Mouse (Mus musculus): Measurements from ENCODE around the gene Srcap. TPM values are rescaled to one million over a fixed set of nuclear protein-coding genes. Genes with fewer than 3 reads are reported as not detected.
A peak's percentile ranks its signal among the peaks of the same experiment; 100 is the strongest.

Srcap gene
- polyA plus RNA-seq, 1 experiment from 2014 or later: 38.2 TPM

GRCm38 (mm10) chr7:127587196-127587595 lies 75.4 kb downstream of the Srcap start:
- peak overlapping the region; percentile 91 for H3K4me3 ChIP-seq
- H3K27ac ChIP-seq: peak overlapping the region; percentile 70
- H3K9me3 ChIP-seq (replicated peaks): no peaks in the 10 kb centered on the region
- WGBS (ENCODE audit: insufficient replicate concordance): 64% methylated on average over 5 of the region's 5 CpGs
- no peaks in the 10 kb centered on the region for H3K27me3 ChIP-seq (replicated peaks)
- H3K9ac ChIP-seq: peak overlapping the region; percentile 73
- ATAC-seq: no peak
- peak overlapping the region; percentile 79 for H3K4me2 ChIP-seq
- peaks cover 58% of the 10 kb centered on the region for H3K36me3 ChIP-seq
- peaks cover 51% of the 10 kb centered on the region for H3K4me1 ChIP-seq

GRCm38 (mm10) chr7:127588011-127588871 lies 76.5 kb downstream of the Srcap start, which contains the start of the genes Ccdc189 and Rnf40:
TSS of gene Ccdc189 (minus strand) at chr7:127588595.
TSS of gene Rnf40 (plus strand) at chr7:127588767.
- peak within 1 kb of the TSS; percentile 91 for H3K4me3 ChIP-seq
- 1% methylated on average over 50 of the region's 50 CpGs for WGBS (ENCODE audit: insufficient replicate concordance)
- H3K36me3 ChIP-seq: peaks cover 58% of the 10 kb centered on the region
- peak within 1 kb of the TSS; percentile 90 for H3K9ac ChIP-seq
- peak; percentile 91 for ATAC-seq
- no peaks in the 10 kb centered on the region for H3K9me3 ChIP-seq (replicated peaks)
- peaks cover 51% of the 10 kb centered on the region for H3K4me1 ChIP-seq
- no peaks in the 10 kb centered on the region for H3K27me3 ChIP-seq (replicated peaks)
- peak within 1 kb of the TSS; percentile 79 for H3K4me2 ChIP-seq
- peak within 1 kb of the TSS; percentile 80 for H3K27ac ChIP-seq

- Histone ChIP-seq H3K9ac (peak overlapping the region; percentile 90), H3K36me3 (peaks cover 58% of the 10 kb centered on the region), H3K4me3 (peak overlapping the region; percentile 91), H3K4me2 (peak overlapping the region; percentile 79), H3K4me1 (peaks cover 51% of the 10 kb centered on the region), H3K9me3 (replicated peaks) (no peaks in the 10 kb centered on the region), H3K27ac (peak overlapping the region; percentile 80), H3K27me3 (replicated peaks) (no peaks in the 10 kb centered on the region)
- 3% methylated on average over 29 of the region's 29 CpGs for WGBS (ENCODE audit: insufficient replicate concordance)
- peak; percentile 30 for ATAC-seq
Measured at GRCm38 (mm10) chr7:127588901-127589300, 77.1 kb downstream of the Srcap start.

- Histone ChIP-seq H3K4me3 (peak overlapping the region; percentile 91), H3K4me1 (peaks cover 50% of the 10 kb centered on the region), H3K9ac (peak overlapping the region; percentile 90), H3K27ac (0 out of 2 replicates have a peak overlapping the region, but pooled peaks have one; percentile 80), H3K9me3 (replicated peaks) (no peaks in the 10 kb centered on the region), H3K36me3 (peaks cover 58% of the 10 kb centered on the region), H3K4me2 (peak overlapping the region; percentile 79), H3K27me3 (replicated peaks) (no peaks in the 10 kb centered on the region)
- ATAC-seq: no peak
- WGBS (ENCODE audit: insufficient replicate concordance): 90% methylated on average over 9 of the region's 9 CpGs
Measured at GRCm38 (mm10) chr7:127589637-127590036, 77.9 kb downstream of the Srcap start.

GRCm38 (mm10) chr7:127591108-127591507 lies 79.3 kb downstream of the Srcap start:
- 89% methylated on average over 10 of the region's 10 CpGs for WGBS (ENCODE audit: insufficient replicate concordance)
- no peak overlapping the region for H3K4me3 ChIP-seq
- peaks cover 67% of the 10 kb centered on the region for H3K36me3 ChIP-seq
- no peak for ATAC-seq
- H3K9me3 ChIP-seq (replicated peaks): no peaks in the 10 kb centered on the region
- no peak overlapping the region for H3K27ac ChIP-seq
- H3K4me1 ChIP-seq: peaks cover 36% of the 10 kb centered on the region
- no peak overlapping the region for H3K4me2 ChIP-seq
- no peaks in the 10 kb centered on the region for H3K27me3 ChIP-seq (replicated peaks)
- no peak overlapping the region for H3K9ac ChIP-seq

GRCm38 (mm10) chr7:127592575-127592974 lies 80.8 kb downstream of the Srcap start:
- Histone ChIP-seq H3K4me2 (no peak overlapping the region), H3K27ac (no peak overlapping the region), H3K9ac (no peak overlapping the region), H3K36me3 (peaks cover 82% of the 10 kb centered on the region), H3K9me3 (replicated peaks) (no peaks in the 10 kb centered on the region), H3K4me1 (peaks cover 21% of the 10 kb centered on the region), H3K27me3 (replicated peaks) (no peaks in the 10 kb centered on the region), H3K4me3 (no peak overlapping the region)
- 85% methylated on average over 14 of the region's 14 CpGs for WGBS (ENCODE audit: insufficient replicate concordance)
- ATAC-seq: no peak

GRCm38 (mm10) chr7:127596747-127597146 lies 85.0 kb downstream of the Srcap start:
- H3K9ac ChIP-seq: no peak overlapping the region
- no peak overlapping the region for H3K27ac ChIP-seq
- 0 out of 2 replicates have a peak, but pooled peaks cover 2% of the 10 kb centered on the region for H3K4me1 ChIP-seq
- peaks cover 100% of the 10 kb centered on the region for H3K36me3 ChIP-seq
- H3K4me3 ChIP-seq: no peak overlapping the region
- no peak overlapping the region for H3K4me2 ChIP-seq
- H3K27me3 ChIP-seq (replicated peaks): no peaks in the 10 kb centered on the region
- no peak for ATAC-seq
- 92% methylated on average over 17 of the region's 17 CpGs for WGBS (ENCODE audit: insufficient replicate concordance)
- H3K9me3 ChIP-seq (replicated peaks): no peaks in the 10 kb centered on the region

- Histone ChIP-seq H3K4me2 (no peak overlapping the region), H3K9me3 (replicated peaks) (no peaks in the 10 kb centered on the region), H3K27ac (no peak overlapping the region), H3K27me3 (replicated peaks) (no peaks in the 10 kb centered on the region), H3K9ac (no peak overlapping the region), H3K4me3 (no peak overlapping the region), H3K36me3 (peaks cover 92% of the 10 kb centered on the region), H3K4me1 (no peaks in the 10 kb centered on the region)
- WGBS (ENCODE audit: insufficient replicate concordance): 88% methylated on average over 7 of the region's 7 CpGs
- no peak for ATAC-seq
Measured at GRCm38 (mm10) chr7:127600612-127601011, 88.8 kb downstream of the Srcap start.

- no peak for ATAC-seq
- Histone ChIP-seq H3K36me3 (peaks cover 82% of the 10 kb centered on the region), H3K4me3 (no peak overlapping the region), H3K9me3 (replicated peaks) (no peaks in the 10 kb centered on the region), H3K4me2 (no peak overlapping the region), H3K27ac (no peak overlapping the region), H3K9ac (no peak overlapping the region), H3K27me3 (replicated peaks) (no peaks in the 10 kb centered on the region), H3K4me1 (no peaks in the 10 kb centered on the region)
- WGBS (ENCODE audit: insufficient replicate concordance): 87% methylated on average over 4 of the region's 4 CpGs
Measured at GRCm38 (mm10) chr7:127601735-127602134, 90.0 kb downstream of the Srcap start.

GRCm38 (mm10) chr7:127602903-127603302 lies 91.1 kb downstream of the Srcap start:
- no peak for ATAC-seq
- Histone ChIP-seq H3K27me3 (replicated peaks) (no peaks in the 10 kb centered on the region), H3K4me3 (no peak overlapping the region), H3K4me2 (no peak overlapping the region), H3K9me3 (replicated peaks) (no peaks in the 10 kb centered on the region), H3K36me3 (peaks cover 73% of the 10 kb centered on the region), H3K9ac (no peak overlapping the region), H3K4me1 (no peaks in the 10 kb centered on the region), H3K27ac (no peak overlapping the region)
- 87% methylated on average over 2 of the region's 2 CpGs for WGBS (ENCODE audit: insufficient replicate concordance)

- no peak for ATAC-seq
- no peak overlapping the region for H3K27ac ChIP-seq
- H3K4me1 ChIP-seq: no peaks in the 10 kb centered on the region
- H3K9ac ChIP-seq: no peak overlapping the region
- no peaks in the 10 kb centered on the region for H3K27me3 ChIP-seq (replicated peaks)
- WGBS (ENCODE audit: insufficient replicate concordance): 75% methylated on average over 10 of the region's 10 CpGs
- H3K4me3 ChIP-seq: no peak overlapping the region
- no peaks in the 10 kb centered on the region for H3K9me3 ChIP-seq (replicated peaks)
- peaks cover 73% of the 10 kb centered on the region for H3K36me3 ChIP-seq
- H3K4me2 ChIP-seq: no peak overlapping the region
Measured at GRCm38 (mm10) chr7:127604256-127604655, 92.5 kb downstream of the Srcap start.

- Histone ChIP-seq H3K27me3 (replicated peaks) (no peaks in the 10 kb centered on the region), H3K9ac (no peak overlapping the region), H3K9me3 (replicated peaks) (0 out of 2 replicates have a peak, but pooled peaks cover 10% of the 10 kb centered on the region), H3K36me3 (peaks cover 73% of the 10 kb centered on the region), H3K4me2 (no peak overlapping the region), H3K4me1 (no peaks in the 10 kb centered on the region), H3K27ac (no peak overlapping the region), H3K4me3 (no peak overlapping the region)
- ATAC-seq: no peak
- WGBS (ENCODE audit: insufficient replicate concordance): 69% methylated on average over 6 of the region's 6 CpGs
Measured at GRCm38 (mm10) chr7:127607150-127607549, 95.4 kb downstream of the Srcap start.
